Mouse (Mus musculus): ENCODE measurements around the gene Cep126. TPM values are rescaled to one million over a fixed set of nuclear protein-coding genes. Genes with fewer than 3 reads are reported as not detected.

The Cep126 gene
- 1.1 and 1.5 TPM in 2 replicates for polyA plus RNA-seq (2015; fragmentation: Nextera tagmentation; extraction: Ambion mirVana)

- Histone ChIP-seq H3K36me3 (ENCODE audit: control insufficient read depth, insufficient read depth, low read length) (no peaks in the 10 kb centered on the region), H3K27me3 (ENCODE audit: control insufficient read depth, insufficient read depth, low read length) (no peaks in the 10 kb centered on the region), H3K4me2 (ENCODE audit: low read depth, low read length) (peak within 1 kb of the TSS; percentile 63), H3K9ac (ENCODE audit: low read length) (peak within 1 kb of the TSS; percentile 68), H3K4me1 (ENCODE audit: control insufficient read depth, insufficient read depth, low read length) (no peaks in the 10 kb centered on the region), H3K27ac (ENCODE audit: low read length) (no peak within 1 kb of the TSS), H3K4me3 (replicated peaks; ENCODE audit: low read length) (peak within 1 kb of the TSS; percentile 82), H3K9me3 (replicated peaks; ENCODE audit: control insufficient read depth, low read length) (no peaks in the 10 kb centered on the region)
- ATAC-seq (ENCODE audit: insufficient read depth, low FRiP score): peak; percentile 96
- WGBS: under 1% methylated on average over 71 of the region's 72 CpGs
These were observed at the start of gene Cep126 for GRCm38 (mm10) chr9:8134117-8134574. Gene Cep126 (minus strand): TSS chr9:8134294.

GRCm38 (mm10) chr9:8179554-8179953 is 45.5 kb upstream of the Cep126 start:
- no peak for ATAC-seq (ENCODE audit: insufficient read depth, low FRiP score)
- Histone ChIP-seq H3K9me3 (replicated peaks; ENCODE audit: control insufficient read depth, low read length) (no peaks in the 10 kb centered on the region), H3K36me3 (ENCODE audit: control insufficient read depth, insufficient read depth, low read length) (no peaks in the 10 kb centered on the region), H3K9ac (ENCODE audit: low read length) (no peak overlapping the region), H3K4me2 (ENCODE audit: low read depth, low read length) (no peak overlapping the region), H3K27me3 (ENCODE audit: control insufficient read depth, insufficient read depth, low read length) (no peaks in the 10 kb centered on the region), H3K4me1 (ENCODE audit: control insufficient read depth, insufficient read depth, low read length) (no peaks in the 10 kb centered on the region), H3K27ac (ENCODE audit: low read length) (no peak overlapping the region), H3K4me3 (replicated peaks; ENCODE audit: low read length) (no peak overlapping the region)
- WGBS: 81% methylated on average over 3 of the region's 3 CpGs

- no peak for ATAC-seq (ENCODE audit: insufficient read depth, low FRiP score)
- no peaks in the 10 kb centered on the region for H3K36me3 ChIP-seq (ENCODE audit: control insufficient read depth, insufficient read depth, low read length)
- H3K4me2 ChIP-seq (ENCODE audit: low read depth, low read length): no peak overlapping the region
- H3K9me3 ChIP-seq (replicated peaks; ENCODE audit: control insufficient read depth, low read length): no peaks in the 10 kb centered on the region
- no peaks in the 10 kb centered on the region for H3K4me1 ChIP-seq (ENCODE audit: control insufficient read depth, insufficient read depth, low read length)
- 78% methylated on average over 3 of the region's 3 CpGs for WGBS
- no peaks in the 10 kb centered on the region for H3K27me3 ChIP-seq (ENCODE audit: control insufficient read depth, insufficient read depth, low read length)
- H3K27ac ChIP-seq (ENCODE audit: low read length): no peak overlapping the region
- no peak overlapping the region for H3K9ac ChIP-seq (ENCODE audit: low read length)
- no peak overlapping the region for H3K4me3 ChIP-seq (replicated peaks; ENCODE audit: low read length)
These were observed 43.0 kb upstream of the Cep126 start for GRCm38 (mm10) chr9:8177099-8177498.

GRCm38 (mm10) chr9:8157011-8157410 is 22.9 kb upstream of the Cep126 start:
- Histone ChIP-seq H3K27ac (ENCODE audit: low read length) (no peak overlapping the region), H3K4me1 (ENCODE audit: control insufficient read depth, insufficient read depth, low read length) (0 out of 2 replicates have a peak, but pooled peaks cover 2% of the 10 kb centered on the region), H3K9ac (ENCODE audit: low read length) (no peak overlapping the region), H3K4me3 (replicated peaks; ENCODE audit: low read length) (no peak overlapping the region), H3K36me3 (ENCODE audit: control insufficient read depth, insufficient read depth, low read length) (no peaks in the 10 kb centered on the region), H3K9me3 (replicated peaks; ENCODE audit: control insufficient read depth, low read length) (no peaks in the 10 kb centered on the region), H3K4me2 (ENCODE audit: low read depth, low read length) (no peak overlapping the region), H3K27me3 (ENCODE audit: control insufficient read depth, insufficient read depth, low read length) (no peaks in the 10 kb centered on the region)
- no peak for ATAC-seq (ENCODE audit: insufficient read depth, low FRiP score)
- WGBS: 44% methylated on average over 2 of the region's 2 CpGs

- no peaks in the 10 kb centered on the region for H3K36me3 ChIP-seq (ENCODE audit: control insufficient read depth, insufficient read depth, low read length)
- ATAC-seq (ENCODE audit: insufficient read depth, low FRiP score): no peak
- H3K4me1 ChIP-seq (ENCODE audit: control insufficient read depth, insufficient read depth, low read length): no peaks in the 10 kb centered on the region
- H3K9ac ChIP-seq (ENCODE audit: low read length): no peak overlapping the region
- no peak overlapping the region for H3K27ac ChIP-seq (ENCODE audit: low read length)
- H3K4me3 ChIP-seq (replicated peaks; ENCODE audit: low read length): no peak overlapping the region
- no peak overlapping the region for H3K4me2 ChIP-seq (ENCODE audit: low read depth, low read length)
- 64% methylated on average over 1 of the region's 1 CpGs for WGBS
- H3K27me3 ChIP-seq (ENCODE audit: control insufficient read depth, insufficient read depth, low read length): no peaks in the 10 kb centered on the region
- no peaks in the 10 kb centered on the region for H3K9me3 ChIP-seq (replicated peaks; ENCODE audit: control insufficient read depth, low read length)
These were observed 5.4 kb upstream of the Cep126 start for GRCm38 (mm10) chr9:8139501-8139900.

GRCm38 (mm10) chr9:8133586-8134115 is 443 bp downstream of the Cep126 start:
- Histone ChIP-seq H3K4me1 (ENCODE audit: control insufficient read depth, insufficient read depth, low read length) (no peaks in the 10 kb centered on the region), H3K9me3 (replicated peaks; ENCODE audit: control insufficient read depth, low read length) (no peaks in the 10 kb centered on the region), H3K36me3 (ENCODE audit: control insufficient read depth, insufficient read depth, low read length) (no peaks in the 10 kb centered on the region), H3K4me2 (ENCODE audit: low read depth, low read length) (peak overlapping the region; percentile 63), H3K4me3 (replicated peaks; ENCODE audit: low read length) (peak overlapping the region; percentile 82), H3K27me3 (ENCODE audit: control insufficient read depth, insufficient read depth, low read length) (no peaks in the 10 kb centered on the region), H3K27ac (ENCODE audit: low read length) (no peak overlapping the region), H3K9ac (ENCODE audit: low read length) (peak overlapping the region; percentile 68)
- ATAC-seq (ENCODE audit: insufficient read depth, low FRiP score): no peak
- WGBS: 2% methylated on average over 22 of the region's 22 CpGs

GRCm38 (mm10) chr9:8123495-8123894 is 10.6 kb downstream of the Cep126 start:
- no peak overlapping the region for H3K9ac ChIP-seq (ENCODE audit: low read length)
- H3K9me3 ChIP-seq (replicated peaks; ENCODE audit: control insufficient read depth, low read length): no peaks in the 10 kb centered on the region
- no peaks in the 10 kb centered on the region for H3K36me3 ChIP-seq (ENCODE audit: control insufficient read depth, insufficient read depth, low read length)
- H3K4me2 ChIP-seq (ENCODE audit: low read depth, low read length): no peak overlapping the region
- H3K27ac ChIP-seq (ENCODE audit: low read length): no peak overlapping the region
- H3K4me1 ChIP-seq (ENCODE audit: control insufficient read depth, insufficient read depth, low read length): no peaks in the 10 kb centered on the region
- no peak for ATAC-seq (ENCODE audit: insufficient read depth, low FRiP score)
- no peaks in the 10 kb centered on the region for H3K27me3 ChIP-seq (ENCODE audit: control insufficient read depth, insufficient read depth, low read length)
- 86% methylated on average over 8 of the region's 8 CpGs for WGBS
- no peak overlapping the region for H3K4me3 ChIP-seq (replicated peaks; ENCODE audit: low read length)

GRCm38 (mm10) chr9:8114516-8114915 is 19.6 kb downstream of the Cep126 start:
- Histone ChIP-seq H3K4me3 (replicated peaks; ENCODE audit: low read length) (no peak overlapping the region), H3K9ac (ENCODE audit: low read length) (no peak overlapping the region), H3K4me2 (ENCODE audit: low read depth, low read length) (no peak overlapping the region), H3K4me1 (ENCODE audit: control insufficient read depth, insufficient read depth, low read length) (no peaks in the 10 kb centered on the region), H3K27me3 (ENCODE audit: control insufficient read depth, insufficient read depth, low read length) (no peaks in the 10 kb centered on the region), H3K27ac (ENCODE audit: low read length) (no peak overlapping the region), H3K36me3 (ENCODE audit: control insufficient read depth, insufficient read depth, low read length) (no peaks in the 10 kb centered on the region), H3K9me3 (replicated peaks; ENCODE audit: control insufficient read depth, low read length) (0 out of 2 replicates have a peak, but pooled peaks cover 4% of the 10 kb centered on the region)
- ATAC-seq (ENCODE audit: insufficient read depth, low FRiP score): no peak
- 90% methylated on average over 5 of the region's 5 CpGs for WGBS

- Histone ChIP-seq H3K4me2 (ENCODE audit: low read depth, low read length) (no peak overlapping the region), H3K9ac (ENCODE audit: low read length) (no peak overlapping the region), H3K27me3 (ENCODE audit: control insufficient read depth, insufficient read depth, low read length) (no peaks in the 10 kb centered on the region), H3K36me3 (ENCODE audit: control insufficient read depth, insufficient read depth, low read length) (no peaks in the 10 kb centered on the region), H3K4me3 (replicated peaks; ENCODE audit: low read length) (no peak overlapping the region), H3K4me1 (ENCODE audit: control insufficient read depth, insufficient read depth, low read length) (no peaks in the 10 kb centered on the region), H3K9me3 (replicated peaks; ENCODE audit: control insufficient read depth, low read length) (no peaks in the 10 kb centered on the region), H3K27ac (ENCODE audit: low read length) (no peak overlapping the region)
- 85% methylated on average over 4 of the region's 4 CpGs for WGBS
- no peak for ATAC-seq (ENCODE audit: insufficient read depth, low FRiP score)
These were observed 31.0 kb downstream of the Cep126 start for GRCm38 (mm10) chr9:8103050-8103449.
